Mouse (Mus musculus): ENCODE results near the gene Itga4. TPM values are rescaled to one million over a fixed set of nuclear protein-coding genes. Genes with fewer than 3 reads are reported as not detected.

Gene Itga4
- total RNA-seq, 1 experiment: 1.2 TPM

- no peak for DNase-seq (ENCODE audit: low read depth, low spot score)
- H3K9ac ChIP-seq (ENCODE audit: insufficient read depth, low read depth, low read length, poor library complexity, severe bottlenecking): no peak overlapping the region
- H3K27ac ChIP-seq (ENCODE audit: insufficient read depth, low read depth, low read length, poor library complexity, severe bottlenecking): no peak overlapping the region
- H3K4me3 ChIP-seq (ENCODE audit: insufficient read depth in 1 of 2, low read depth in 1 of 2, low read length in 2 of 2, poor library complexity in 1 of 2, severe bottlenecking in 1 of 2): no peak overlapping the region
- H3K9me3 ChIP-seq (ENCODE audit: control insufficient read depth, insufficient read depth, low read depth, low read length): no peaks in the 10 kb centered on the region
- H3K4me1 ChIP-seq (ENCODE audit: control insufficient read depth in 2 of 2, insufficient read depth in 2 of 2, low read length in 2 of 2, poor library complexity in 1 of 2): peaks cover 0 to 4% of the 10 kb centered on the region in 2 experiments; a peak in 2 of 4 replicates
- H3K36me3 ChIP-seq (ENCODE audit: control insufficient read depth, insufficient read depth, low read length, poor library complexity, severe bottlenecking): no peaks in the 10 kb centered on the region
- in situ Hi-C loops (cut with MboI; ENCODE audit: low sequenced_read_pairs in 2 of 2, unreplicated experiment in 2 of 2): no loop called here
- no peak for TF ChIP-seq ZC3H11A (IDR thresholded peaks at IDR 0.05; ENCODE audit: borderline replicate concordance, low read depth, low read length)
- TF ChIP-seq MAFK (IDR thresholded peaks at IDR 0.05; ENCODE audit: insufficient read depth, low read depth, low read length): no peak
- TF ChIP-seq ZNF384 (IDR thresholded peaks at IDR 0.05; ENCODE audit: low read depth, low read length): no peak
- no peak for TF ChIP-seq CHD2 (IDR thresholded peaks at IDR 0.05; ENCODE audit: low read depth, low read length)
- no peak for TF ChIP-seq HCFC1 (IDR thresholded peaks at IDR 0.05; ENCODE audit: borderline replicate concordance, insufficient read depth, low read length)
These were observed 97.0 kb downstream of the Itga4 start for GRCm38 (mm10) chr2:79352100-79352802.

DNA sequence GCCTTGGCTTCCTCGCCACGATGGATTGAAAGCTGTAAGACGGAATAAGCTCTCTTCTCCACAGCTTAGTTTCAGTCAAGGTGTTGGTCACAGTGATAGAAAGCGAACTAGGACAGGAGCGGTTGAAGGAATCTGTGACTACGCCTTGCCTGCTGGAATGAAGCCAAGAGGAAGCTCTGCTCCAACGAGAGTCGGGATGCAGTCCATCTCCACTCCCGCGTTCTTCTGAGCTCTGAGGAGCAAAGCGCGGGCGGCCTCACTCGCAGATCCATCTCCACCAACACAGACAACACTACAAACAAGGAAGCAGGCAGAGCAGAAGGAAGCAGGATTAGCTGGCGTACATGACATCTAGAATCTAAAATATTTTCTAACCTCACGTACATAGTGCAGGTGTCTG, 99.5 kb downstream of the Itga4 start:
- Histone ChIP-seq H3K27ac (ENCODE audit: insufficient read depth, low read depth, low read length, poor library complexity, severe bottlenecking) (no peak overlapping the region; the same call in 1 of the 2 replicates), H3K9ac (ENCODE audit: insufficient read depth, low read depth, low read length, poor library complexity, severe bottlenecking) (no peak overlapping the region), H3K36me3 (ENCODE audit: control insufficient read depth, insufficient read depth, low read length, poor library complexity, severe bottlenecking) (no peaks in the 10 kb centered on the region), H3K9me3 (ENCODE audit: control insufficient read depth, insufficient read depth, low read depth, low read length) (no peaks in the 10 kb centered on the region), H3K4me3 (ENCODE audit: insufficient read depth in 1 of 2, low read depth in 1 of 2, low read length in 2 of 2, poor library complexity in 1 of 2, severe bottlenecking in 1 of 2) (0 out of 4 replicates have a peak overlapping the region, but pooled peaks of 1 of the 2 experiments have one; percentile 11), H3K4me1 (ENCODE audit: control insufficient read depth in 2 of 2, insufficient read depth in 2 of 2, low read length in 2 of 2, poor library complexity in 1 of 2) (peaks cover 0 to 4% of the 10 kb centered on the region in 2 experiments; a peak in 2 of 4 replicates)
- in situ Hi-C loops (cut with MboI; ENCODE audit: low sequenced_read_pairs in 2 of 2, unreplicated experiment in 2 of 2): no loop called here
- no peak for DNase-seq (ENCODE audit: low read depth, low spot score)
- no peak for TF ChIP-seq CHD2 (IDR thresholded peaks at IDR 0.05; ENCODE audit: low read depth, low read length)
- no peak for TF ChIP-seq MAFK (IDR thresholded peaks at IDR 0.05; ENCODE audit: insufficient read depth, low read depth, low read length)
- TF ChIP-seq ZC3H11A (IDR thresholded peaks at IDR 0.05; ENCODE audit: borderline replicate concordance, low read depth, low read length): no peak
- TF ChIP-seq ZNF384 (IDR thresholded peaks at IDR 0.05; ENCODE audit: low read depth, low read length): no peak
- TF ChIP-seq HCFC1 (IDR thresholded peaks at IDR 0.05; ENCODE audit: borderline replicate concordance, insufficient read depth, low read length): no peak

- H3K4me3 ChIP-seq (ENCODE audit: insufficient read depth in 1 of 2, low read depth in 1 of 2, low read length in 2 of 2, poor library complexity in 1 of 2, severe bottlenecking in 1 of 2): no peak overlapping the region
- DNase-seq (ENCODE audit: low read depth, low spot score): no peak
- H3K4me1 ChIP-seq (ENCODE audit: control insufficient read depth in 2 of 2, insufficient read depth in 2 of 2, low read length in 2 of 2, poor library complexity in 1 of 2): peaks cover 0 to 4% of the 10 kb centered on the region in 2 experiments; a peak in 2 of 4 replicates
- no peak for TF ChIP-seq ZC3H11A (IDR thresholded peaks at IDR 0.05; ENCODE audit: borderline replicate concordance, low read depth, low read length)
- TF ChIP-seq CHD2 (IDR thresholded peaks at IDR 0.05; ENCODE audit: low read depth, low read length): no peak
- no peak for TF ChIP-seq MAFK (IDR thresholded peaks at IDR 0.05; ENCODE audit: insufficient read depth, low read depth, low read length)
- TF ChIP-seq HCFC1 (IDR thresholded peaks at IDR 0.05; ENCODE audit: borderline replicate concordance, insufficient read depth, low read length): no peak
- no peak for TF ChIP-seq ZNF384 (IDR thresholded peaks at IDR 0.05; ENCODE audit: low read depth, low read length)
- no peaks in the 10 kb centered on the region for H3K9me3 ChIP-seq (ENCODE audit: control insufficient read depth, insufficient read depth, low read depth, low read length)
- H3K9ac ChIP-seq (ENCODE audit: insufficient read depth, low read depth, low read length, poor library complexity, severe bottlenecking): no peak overlapping the region
- H3K27ac ChIP-seq (ENCODE audit: insufficient read depth, low read depth, low read length, poor library complexity, severe bottlenecking): no peak overlapping the region
- no peaks in the 10 kb centered on the region for H3K36me3 ChIP-seq (ENCODE audit: control insufficient read depth, insufficient read depth, low read length, poor library complexity, severe bottlenecking)
- in situ Hi-C loops (cut with MboI; ENCODE audit: low sequenced_read_pairs in 2 of 2, unreplicated experiment in 2 of 2): no loop called here
These were observed 102.6 kb downstream of the Itga4 start for GRCm38 (mm10) chr2:79357835-79358234.

GRCm38 (mm10) chr2:79362029-79362428, 106.8 kb downstream of the Itga4 start:
- H3K4me3 ChIP-seq (ENCODE audit: insufficient read depth in 1 of 2, low read depth in 1 of 2, low read length in 2 of 2, poor library complexity in 1 of 2, severe bottlenecking in 1 of 2): no peak overlapping the region
- in situ Hi-C loops (cut with MboI; ENCODE audit: low sequenced_read_pairs in 2 of 2, unreplicated experiment in 2 of 2): no loop called here
- H3K36me3 ChIP-seq (ENCODE audit: control insufficient read depth, insufficient read depth, low read length, poor library complexity, severe bottlenecking): no peaks in the 10 kb centered on the region
- no peak for TF ChIP-seq ZC3H11A (IDR thresholded peaks at IDR 0.05; ENCODE audit: borderline replicate concordance, low read depth, low read length)
- no peak for TF ChIP-seq MAFK (IDR thresholded peaks at IDR 0.05; ENCODE audit: insufficient read depth, low read depth, low read length)
- TF ChIP-seq ZNF384 (IDR thresholded peaks at IDR 0.05; ENCODE audit: low read depth, low read length): no peak
- no peak for TF ChIP-seq CHD2 (IDR thresholded peaks at IDR 0.05; ENCODE audit: low read depth, low read length)
- no peak for TF ChIP-seq HCFC1 (IDR thresholded peaks at IDR 0.05; ENCODE audit: borderline replicate concordance, insufficient read depth, low read length)
- H3K27ac ChIP-seq (ENCODE audit: insufficient read depth, low read depth, low read length, poor library complexity, severe bottlenecking): no peak overlapping the region
- no peak for DNase-seq (ENCODE audit: low read depth, low spot score)
- no peak overlapping the region for H3K9ac ChIP-seq (ENCODE audit: insufficient read depth, low read depth, low read length, poor library complexity, severe bottlenecking)
- H3K9me3 ChIP-seq (ENCODE audit: control insufficient read depth, insufficient read depth, low read depth, low read length): no peaks in the 10 kb centered on the region
- H3K4me1 ChIP-seq (ENCODE audit: control insufficient read depth in 2 of 2, insufficient read depth in 2 of 2, low read length in 2 of 2, poor library complexity in 1 of 2): peaks cover 2% of the 10 kb centered on the region in 2 experiments; a peak in 1 of 4 replicates

All from ES-E14 (cell line).